Mouse (Mus musculus): Measurements from ENCODE around the gene Adipoq.

- TF ChIP-seq POLR2A (IDR thresholded peaks at IDR 0.05; ENCODE audit: low read depth, low read length) = no peak
- no peak for TF ChIP-seq CTCF (conservative IDR thresholded peaks at IDR 0.05; ENCODE audit: insufficient read depth, insufficient read length, low read depth, low read length)
Measured at GRCm38 (mm10) chr16:23177856-23178255, 31.5 kb downstream of the Adipoq start.

Measured in kidney, adult 2 months (tissue).